Mouse (Mus musculus): ENCODE measurements around the gene Fam166b.

- TF ChIP-seq CTCF (IDR thresholded peaks at IDR 0.05) (no peak), EP300 (IDR thresholded peaks at IDR 0.05) (peak; percentile 49)
Measured at GRCm38 (mm10) chr4:43399391-43400131, 29.4 kb downstream of the Fam166b start.
